Mouse (Mus musculus) gonadal fat pad, adult 2 months (tissue): ENCODE measurements around the gene Arhgef25. TPM values are rescaled to one million over a fixed set of nuclear protein-coding genes. Genes with fewer than 3 reads are reported as not detected.
"Not testable (repeated sequence)": the region's sequence is repeated elsewhere in the genome, so short reads cannot be mapped to it uniquely, and the experiment has no call there.

ENCODE experiments used
- DNase-seq: peaks from one replicate; pipeline ENCODE4 v3.0.0-alpha.2; 2012; ENCODE audit warnings: low read depth
- polyA plus RNA-seq: library from polyadenylated mRNA; depleted of rRNA; stranded (reverse); fragments of >200 nt; gene quantifications from 2 replicates; pipeline ENCODE4 v1.2.3, GENCODE M21; 2012

The Arhgef25 gene
- polyA plus RNA-seq, 1 experiment: 29.6 TPM

DNA sequence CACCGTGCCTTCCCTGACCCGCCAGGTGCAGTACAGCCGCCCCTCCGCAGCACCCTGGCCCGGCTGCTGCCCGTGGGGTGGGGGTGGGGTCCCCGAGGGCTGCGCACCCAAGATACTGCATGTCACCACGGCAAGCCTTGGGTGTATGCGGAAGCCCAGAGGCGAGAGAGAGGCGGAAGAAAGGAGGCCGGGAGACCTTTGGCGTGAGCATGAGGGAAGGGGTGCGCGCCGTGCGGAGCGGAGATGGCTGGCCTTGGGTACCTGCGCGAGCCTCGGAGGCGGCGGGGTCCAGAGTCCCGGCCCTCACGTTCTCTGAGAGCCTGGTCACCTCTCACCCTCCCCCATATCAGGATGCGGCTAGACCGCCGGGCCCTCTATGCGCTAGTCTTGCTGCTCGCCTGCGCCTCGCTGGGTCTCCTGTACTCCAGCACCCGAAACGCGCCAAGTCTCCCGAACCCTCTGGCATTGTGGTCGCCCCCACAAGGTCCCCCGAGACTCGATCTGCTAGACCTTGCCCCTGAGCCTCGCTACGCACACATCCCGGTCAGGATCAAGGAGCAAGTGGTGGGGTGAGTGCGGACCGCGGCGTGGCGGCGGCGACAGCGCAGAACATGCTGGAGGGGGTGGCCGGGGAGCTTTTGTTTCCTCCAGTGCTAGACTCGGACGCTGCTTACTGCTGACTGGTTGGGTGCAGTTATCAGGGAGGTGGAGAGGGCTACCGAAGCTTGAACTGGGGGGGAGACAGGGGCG is 24.1 kb downstream of the Arhgef25 start:
- no peak for DNase-seq

DNA sequence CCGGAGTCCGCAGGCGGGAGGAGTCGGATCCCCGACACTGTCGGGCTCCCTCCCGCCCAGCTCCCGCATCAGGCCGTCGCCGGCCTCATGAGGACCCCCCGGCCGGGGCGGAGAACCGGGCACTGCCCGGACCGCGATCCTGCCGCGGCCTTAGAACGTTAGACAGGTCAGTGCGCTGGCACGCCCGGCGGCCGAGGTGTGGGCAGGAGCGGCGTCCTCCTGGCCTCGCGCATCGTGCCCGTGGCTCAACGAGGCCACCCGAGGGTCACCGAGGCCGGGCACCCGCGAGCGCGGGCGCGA is 24.6 kb downstream of the Arhgef25 start:
- no peak for DNase-seq

DNA sequence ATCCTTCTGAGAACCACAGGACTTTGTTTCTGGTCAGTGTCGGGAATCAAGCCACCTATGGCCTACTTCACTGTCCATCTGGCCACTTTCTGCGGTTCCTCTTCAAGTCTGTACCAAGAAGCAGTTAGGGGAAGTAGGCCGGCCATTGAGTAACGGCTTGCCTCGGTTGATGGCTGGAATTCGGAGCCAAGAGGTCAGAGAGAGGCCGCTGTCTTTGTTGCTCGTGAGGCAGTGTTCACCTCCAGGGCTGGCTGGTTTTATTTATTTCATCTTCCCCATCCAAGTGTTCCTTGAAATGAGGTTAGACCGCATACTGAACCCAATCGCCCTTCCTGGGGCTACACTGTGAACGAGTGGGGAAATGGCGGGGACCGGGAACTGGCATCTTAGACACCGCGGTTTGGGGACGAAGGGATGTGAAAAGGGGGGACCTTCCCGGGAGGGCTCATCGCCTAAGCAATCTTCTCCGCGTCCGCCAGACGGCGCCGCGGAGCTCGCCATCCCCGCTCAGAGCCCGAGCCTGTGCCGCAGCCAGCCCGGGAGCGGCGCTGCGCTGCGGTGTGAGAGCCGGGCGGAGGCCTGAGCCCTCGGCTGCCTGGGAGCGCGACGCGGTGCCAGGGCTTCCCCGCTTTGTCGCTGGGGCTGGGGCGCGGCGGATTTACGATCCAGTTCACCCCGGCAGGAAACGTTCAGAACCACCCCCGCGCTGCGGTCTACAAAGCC is 25.1 kb downstream of the Arhgef25 start, which contains the start of gene B4galnt1:
Gene B4galnt1, plus strand, starts transcription at position 595 of the 723 bp plus-strand sequence.
- no peak for DNase-seq

DNA sequence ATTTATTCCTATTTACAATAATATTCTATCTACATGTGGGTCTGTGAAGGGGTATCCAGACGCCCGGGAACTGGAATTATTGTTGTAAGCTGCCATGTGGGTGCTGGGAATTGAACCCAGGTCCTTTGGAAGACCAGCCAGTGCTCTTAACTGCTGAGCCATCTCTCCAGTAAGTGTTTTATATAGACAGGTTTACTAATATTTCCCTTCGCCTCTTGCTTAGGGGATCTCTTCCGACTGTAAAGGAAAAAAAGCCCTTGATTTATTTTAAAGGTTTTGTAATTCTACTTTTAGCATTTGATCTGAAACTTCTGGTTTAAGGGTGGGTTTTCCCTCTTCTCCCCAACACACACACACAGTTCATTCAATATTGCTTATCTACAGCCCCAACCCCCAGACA is 25.7 kb downstream of the Arhgef25 start:
- no peak for DNase-seq

DNA sequence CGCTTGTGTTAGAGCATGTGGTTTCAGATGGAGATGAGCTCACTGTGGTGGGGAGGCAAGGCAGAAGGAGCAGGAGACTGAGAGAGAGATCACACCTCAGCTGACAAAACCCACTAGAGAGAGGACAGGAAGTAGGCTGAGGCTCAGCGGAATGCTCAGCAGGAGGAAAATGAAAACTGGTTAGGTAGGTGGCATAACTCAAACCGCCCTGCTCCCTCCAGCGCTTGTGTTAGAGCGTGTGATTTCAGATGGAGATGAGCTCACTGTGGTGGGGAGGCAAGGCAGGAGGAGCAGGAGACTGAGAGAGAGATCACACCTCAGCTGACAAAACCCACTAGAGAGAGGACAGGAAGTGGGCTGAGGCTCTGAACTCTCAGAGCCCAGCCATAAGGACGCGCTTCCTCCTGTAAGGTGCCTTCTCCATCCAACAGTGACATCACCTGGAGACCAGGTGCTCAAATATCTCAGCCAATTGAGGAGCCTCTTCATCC is 27.1 kb downstream of the Arhgef25 start:
- DNase-seq: not testable (repeated sequence)

DNA sequence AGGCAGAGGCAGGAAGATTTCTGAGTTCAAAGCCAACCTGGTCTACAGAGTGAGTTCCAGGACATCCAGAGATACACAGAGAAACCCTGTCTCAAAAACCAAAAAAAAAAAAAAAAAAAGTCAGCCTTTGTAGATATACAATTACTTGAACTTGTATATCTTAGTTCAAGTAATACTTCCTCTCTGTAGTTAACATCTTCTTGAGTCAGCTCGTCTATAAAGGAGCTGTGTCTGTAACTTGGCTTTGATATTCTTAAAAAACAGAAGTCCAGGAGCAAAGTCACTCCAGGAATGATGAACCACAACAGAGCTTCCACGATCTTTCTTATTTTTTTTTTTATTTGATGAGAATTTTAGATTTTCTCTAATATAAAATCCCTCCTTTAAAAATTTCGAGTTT is 29.2 kb downstream of the Arhgef25 start:
- no peak for DNase-seq

DNA sequence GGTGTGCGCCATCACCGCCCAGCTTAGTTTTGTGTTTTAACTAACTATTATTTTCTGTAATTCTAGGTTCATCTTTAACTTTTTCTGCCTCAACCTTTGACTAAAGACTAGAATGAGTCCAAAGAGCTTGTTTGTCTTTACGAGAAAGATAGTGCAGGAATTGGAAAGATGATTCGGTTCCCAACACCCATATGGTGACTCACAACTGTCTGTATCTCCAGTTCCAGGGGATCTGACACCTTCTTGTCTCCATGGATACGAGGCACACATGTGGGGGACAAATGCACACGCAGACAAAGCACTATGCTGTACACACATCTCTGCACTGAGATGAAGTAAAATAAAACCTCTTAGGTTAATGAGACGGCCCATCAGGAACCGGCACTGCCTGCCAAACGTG is 29.8 kb downstream of the Arhgef25 start:
- no peak for DNase-seq

DNA sequence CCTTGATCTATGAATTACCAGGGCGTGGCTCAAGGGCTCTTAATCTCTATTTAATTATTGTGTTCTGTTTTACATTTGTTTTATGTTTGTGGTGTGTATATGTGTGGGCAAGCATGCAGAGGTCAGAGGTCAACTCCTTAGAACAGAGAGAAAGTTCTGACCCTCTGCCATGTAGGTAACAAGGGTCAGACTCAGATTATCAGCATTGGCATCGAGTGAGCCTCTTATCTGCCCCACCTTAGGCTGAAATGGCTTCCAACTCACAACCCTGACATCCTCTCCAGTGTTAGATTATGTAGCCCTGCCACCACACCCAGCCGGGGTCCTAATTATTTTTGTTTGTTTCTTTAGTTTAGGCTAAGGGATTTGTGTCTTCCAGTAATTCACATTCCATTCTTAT is 31.4 kb downstream of the Arhgef25 start:
- DNase-seq: no peak

DNA sequence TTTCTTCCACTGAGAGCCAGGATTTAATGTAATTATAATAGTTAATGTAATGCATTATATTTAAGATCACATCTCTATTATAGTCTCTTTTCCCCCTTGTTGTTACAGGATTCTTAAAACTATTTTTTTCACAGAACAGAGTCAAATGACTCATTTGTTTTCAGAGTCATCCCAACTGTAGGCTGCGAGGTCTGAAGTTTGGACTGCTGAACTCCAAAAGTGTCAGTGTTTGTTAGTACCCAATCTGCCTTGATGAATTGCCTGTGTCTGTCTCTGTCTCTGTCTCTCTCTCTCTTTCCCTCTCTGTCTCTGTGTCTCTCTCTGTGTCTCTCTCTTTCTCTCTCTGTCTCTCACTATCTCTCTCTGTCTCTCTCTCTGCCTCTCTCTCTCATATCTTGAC is 33.4 kb downstream of the Arhgef25 start:
- DNase-seq: no peak

DNA sequence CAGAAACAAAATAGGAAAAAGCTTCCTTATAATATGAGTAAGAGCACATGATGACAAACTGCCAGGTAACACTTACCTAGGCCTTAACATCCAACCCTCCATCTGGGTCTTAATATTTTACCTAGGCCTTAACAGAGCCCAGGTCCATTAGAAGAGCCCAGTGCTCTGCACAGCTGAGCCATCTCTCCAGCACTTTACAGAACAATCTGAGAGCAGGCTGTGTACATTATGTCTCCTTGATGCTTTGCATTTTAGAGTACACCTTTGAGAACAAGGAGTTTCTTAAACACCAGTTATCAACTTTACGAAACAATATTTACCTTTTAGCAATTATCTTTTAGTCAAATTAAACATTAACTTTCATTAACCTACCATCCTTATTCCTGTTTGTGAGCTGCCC is 33.8 kb downstream of the Arhgef25 start:
- no peak for DNase-seq

DNA sequence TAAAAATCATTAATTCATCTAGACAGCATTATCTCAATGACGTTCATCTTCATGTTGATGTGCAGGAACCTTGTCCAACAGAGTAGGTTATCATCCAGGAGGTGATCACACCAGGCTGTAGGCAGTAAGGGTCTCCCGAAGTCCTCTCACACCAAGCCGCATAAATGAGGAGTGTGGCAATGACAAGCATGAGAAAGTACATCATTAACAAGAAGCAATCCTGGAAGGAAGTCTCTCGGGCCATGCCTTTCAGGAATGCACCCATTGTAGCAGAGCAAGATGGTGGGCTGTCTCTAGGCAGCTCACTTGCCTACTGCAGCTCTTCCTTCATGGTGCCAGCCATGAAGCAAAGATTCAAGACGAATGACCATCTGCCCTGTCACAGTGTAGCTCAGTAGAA is 35.2 kb downstream of the Arhgef25 start:
- DNase-seq: no peak

DNA sequence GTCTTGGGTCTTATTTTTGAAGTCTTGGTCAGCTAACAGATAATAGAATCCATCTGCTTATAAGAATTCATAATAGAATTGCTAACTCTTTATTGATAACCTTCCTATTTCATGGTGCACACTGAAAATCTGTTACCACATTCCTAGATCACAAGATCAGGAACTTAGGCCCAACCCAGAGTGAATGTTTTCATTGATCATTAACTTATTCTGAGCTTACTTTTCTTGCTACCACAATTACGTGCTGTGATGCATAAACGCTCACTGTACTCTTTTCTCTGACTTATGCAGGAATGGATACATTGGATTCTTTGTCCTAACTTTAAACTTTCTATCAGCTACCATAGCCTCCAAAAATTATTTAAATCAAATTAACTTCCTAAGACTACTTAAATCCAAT is 35.6 kb downstream of the Arhgef25 start:
- no peak for DNase-seq

DNA sequence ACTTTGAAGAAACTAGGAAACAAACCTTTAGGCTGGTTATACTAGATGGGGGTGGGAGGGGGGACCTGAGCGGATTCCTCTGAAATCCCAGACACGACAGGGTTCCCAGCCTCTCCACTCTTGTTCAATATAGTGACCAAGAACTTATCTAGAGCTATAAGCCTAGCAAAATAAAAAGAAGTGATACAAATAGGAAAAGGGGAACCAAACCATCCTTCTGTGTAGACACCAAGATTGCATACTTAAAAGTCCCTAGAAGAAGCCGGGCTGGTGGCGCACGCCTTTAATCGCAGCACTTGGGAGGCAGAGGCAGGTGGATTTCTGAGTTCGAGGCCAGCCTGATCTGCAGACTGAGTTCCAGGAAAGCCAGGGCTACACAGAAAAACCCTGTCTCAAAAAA is 36.6 kb downstream of the Arhgef25 start:
- DNase-seq: no peak

DNA sequence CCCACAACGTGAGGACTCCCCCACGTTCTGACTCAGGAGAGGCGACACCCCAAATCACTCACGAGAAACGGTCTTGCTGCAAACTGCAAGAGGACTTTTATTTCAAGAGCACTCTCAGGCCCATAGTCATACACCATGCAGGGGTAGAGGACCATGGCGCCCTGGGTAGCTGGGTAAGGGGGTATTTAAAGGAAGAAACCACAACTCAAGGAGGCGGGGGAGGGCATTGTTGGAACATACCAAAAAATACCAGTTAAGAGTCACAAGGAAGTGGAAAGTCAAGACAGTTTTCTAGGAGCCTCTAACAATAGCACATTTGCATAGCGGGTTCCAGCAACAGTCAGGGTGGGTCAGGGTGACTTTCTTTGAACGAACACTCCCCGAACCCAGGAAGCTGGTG is 37.3 kb downstream of the Arhgef25 start:
- DNase-seq: not testable (repeated sequence)

DNA sequence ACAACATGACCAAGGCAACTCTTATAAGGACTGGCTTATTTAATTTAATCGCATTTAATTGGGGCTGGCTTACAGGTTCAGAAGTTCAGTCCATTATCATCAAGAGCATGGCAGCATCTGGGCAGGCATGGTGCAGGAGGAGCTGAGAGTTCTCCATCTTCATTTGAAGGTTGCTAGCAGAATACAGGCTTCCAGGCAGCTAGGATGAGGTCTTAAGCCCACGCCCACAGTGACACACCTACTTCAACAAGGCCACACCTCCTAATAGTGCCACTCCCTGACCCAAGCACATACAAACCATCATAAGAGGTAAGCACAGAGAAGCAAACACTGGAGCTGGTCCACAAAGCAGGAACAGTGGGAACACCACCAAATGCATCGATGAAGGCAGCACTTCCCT is 38.6 kb downstream of the Arhgef25 start:
- not testable (repeated sequence) for DNase-seq

DNA sequence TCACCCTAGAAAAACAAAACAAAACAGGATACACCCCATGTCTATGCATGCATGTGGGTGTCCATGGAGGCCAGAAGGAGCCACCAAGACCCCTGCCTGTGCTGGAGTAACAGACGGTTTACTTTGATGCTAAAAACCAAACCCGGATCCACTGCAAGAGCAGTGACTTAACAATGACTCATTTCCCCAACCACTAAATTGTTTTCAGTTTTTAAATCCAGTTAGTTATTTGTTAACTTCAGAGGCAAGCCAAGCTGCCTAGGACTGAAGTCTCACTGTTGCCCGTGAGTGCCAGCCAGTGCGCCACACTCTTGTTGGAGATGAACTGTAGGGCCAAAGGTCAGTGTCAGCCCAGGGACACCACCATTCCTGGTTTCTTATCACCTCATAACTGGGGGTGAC is 39.4 kb downstream of the Arhgef25 start:
- DNase-seq: no peak

DNA sequence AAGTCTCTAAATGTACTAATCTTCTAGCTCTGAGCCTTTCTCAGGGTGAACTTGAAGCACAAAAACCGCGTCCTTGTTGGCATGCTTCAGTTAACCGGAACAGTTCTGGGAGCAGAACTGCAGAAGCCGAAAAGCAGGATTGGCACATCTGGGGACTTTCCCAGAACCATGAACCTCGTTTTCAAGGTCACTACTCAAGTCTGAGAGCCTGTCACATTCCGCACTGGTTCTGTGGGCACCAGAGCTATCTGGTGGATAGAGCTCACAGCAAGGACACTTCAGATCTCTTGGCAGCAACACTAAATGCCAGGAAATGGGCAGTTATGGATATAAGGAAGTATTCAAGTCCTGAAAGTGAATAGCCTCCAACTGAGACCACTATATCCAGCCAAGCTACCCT is 42.7 kb downstream of the Arhgef25 start:
- no peak for DNase-seq

DNA sequence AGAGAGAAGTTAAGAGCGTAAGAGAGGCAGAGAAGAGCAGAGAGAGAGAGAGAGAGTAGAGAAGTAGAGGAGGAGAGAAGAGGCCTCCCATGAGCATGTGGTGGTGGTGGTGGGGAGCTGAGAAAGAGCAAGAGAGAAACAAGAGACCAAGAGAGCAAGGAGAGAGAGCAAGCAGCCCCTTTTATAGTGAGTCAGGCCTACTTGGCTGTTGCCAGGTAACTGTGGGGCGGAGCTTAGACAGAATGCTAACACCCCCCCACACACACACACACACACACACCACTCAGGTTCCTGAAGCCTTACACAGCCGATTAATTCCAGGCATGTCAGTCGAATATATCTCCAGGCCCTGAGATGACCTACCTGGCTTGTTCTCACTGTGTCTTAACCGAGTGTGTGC is 44.6 kb downstream of the Arhgef25 start:
- DNase-seq: no peak

DNA sequence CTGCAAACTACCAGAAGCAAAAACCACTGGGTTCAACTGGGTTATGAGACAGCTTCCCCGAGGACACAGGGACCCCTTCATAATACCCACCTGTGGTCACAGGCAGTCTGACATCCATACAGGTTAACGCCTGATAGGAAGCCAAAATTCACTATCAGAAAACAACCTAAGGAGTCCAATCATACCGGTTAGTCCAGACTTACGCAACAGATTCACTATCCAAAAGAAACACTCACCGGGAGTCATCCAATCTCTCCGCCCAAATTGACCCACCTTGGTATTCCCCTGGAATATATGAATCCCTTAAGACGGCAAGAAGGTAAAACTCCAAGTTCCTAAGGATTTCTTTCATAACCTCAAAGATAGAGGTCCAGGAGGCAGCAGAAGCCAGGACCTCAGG is 45.3 kb downstream of the Arhgef25 start:
- no peak for DNase-seq

DNA sequence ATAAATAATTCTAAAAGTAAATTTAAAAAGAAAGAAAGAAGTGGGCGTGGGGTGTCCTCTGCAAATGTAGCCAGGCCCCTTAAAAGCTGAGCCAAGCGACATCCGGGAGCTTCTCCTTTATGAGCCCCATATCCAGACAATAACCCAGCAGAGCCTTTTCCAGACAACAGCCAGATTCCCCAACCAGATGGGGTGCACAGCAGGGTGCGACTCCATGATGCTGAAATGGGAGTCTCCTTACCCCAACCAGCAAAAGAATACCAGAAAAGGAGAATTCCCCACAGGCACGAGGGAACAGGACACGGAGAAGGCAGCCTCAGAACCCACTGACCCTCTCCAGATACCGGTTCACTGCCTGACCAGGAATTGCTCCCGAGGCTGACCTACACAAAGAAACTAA is 46.7 kb downstream of the Arhgef25 start:
- no peak for DNase-seq

DNA sequence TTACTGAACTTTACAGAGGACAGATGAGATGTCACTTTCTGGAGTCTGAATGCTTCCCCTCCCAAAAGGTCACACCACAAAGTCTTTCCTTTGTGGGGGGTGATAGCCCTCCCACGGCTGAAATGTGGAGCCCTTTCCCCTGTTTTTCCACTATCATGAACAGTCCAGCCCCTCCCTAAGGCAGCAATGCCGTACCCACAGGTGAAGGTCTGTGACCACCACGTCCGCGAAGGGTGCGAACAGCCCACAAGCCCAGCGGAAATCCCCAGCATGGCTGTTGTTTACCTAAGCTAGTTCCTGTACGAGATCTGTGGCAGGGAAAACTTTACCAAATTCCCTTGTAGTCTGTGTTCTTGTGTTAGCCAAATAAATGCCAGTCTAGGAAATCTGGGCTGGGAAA is 48.4 kb downstream of the Arhgef25 start:
- DNase-seq: no peak

DNA sequence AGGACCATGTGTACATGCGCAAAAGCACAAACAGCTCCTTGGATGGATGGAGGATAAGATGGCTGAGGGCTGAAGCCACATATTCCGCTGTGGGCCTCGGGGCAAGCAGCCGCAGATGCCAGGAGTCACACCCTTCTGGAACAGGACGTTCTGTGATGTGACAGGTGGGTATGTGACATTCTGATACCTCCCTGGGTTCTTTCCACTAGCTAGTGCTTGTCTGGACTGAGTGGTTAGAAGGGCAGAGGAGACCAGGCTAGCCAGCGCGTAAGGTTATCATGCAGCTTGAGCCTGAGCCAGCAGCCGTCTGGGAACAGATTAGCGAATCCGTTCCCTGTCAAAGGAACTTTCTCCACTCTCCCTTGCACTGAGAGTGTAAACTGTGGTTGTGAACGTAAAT is 48.9 kb downstream of the Arhgef25 start:
- no peak for DNase-seq

DNA sequence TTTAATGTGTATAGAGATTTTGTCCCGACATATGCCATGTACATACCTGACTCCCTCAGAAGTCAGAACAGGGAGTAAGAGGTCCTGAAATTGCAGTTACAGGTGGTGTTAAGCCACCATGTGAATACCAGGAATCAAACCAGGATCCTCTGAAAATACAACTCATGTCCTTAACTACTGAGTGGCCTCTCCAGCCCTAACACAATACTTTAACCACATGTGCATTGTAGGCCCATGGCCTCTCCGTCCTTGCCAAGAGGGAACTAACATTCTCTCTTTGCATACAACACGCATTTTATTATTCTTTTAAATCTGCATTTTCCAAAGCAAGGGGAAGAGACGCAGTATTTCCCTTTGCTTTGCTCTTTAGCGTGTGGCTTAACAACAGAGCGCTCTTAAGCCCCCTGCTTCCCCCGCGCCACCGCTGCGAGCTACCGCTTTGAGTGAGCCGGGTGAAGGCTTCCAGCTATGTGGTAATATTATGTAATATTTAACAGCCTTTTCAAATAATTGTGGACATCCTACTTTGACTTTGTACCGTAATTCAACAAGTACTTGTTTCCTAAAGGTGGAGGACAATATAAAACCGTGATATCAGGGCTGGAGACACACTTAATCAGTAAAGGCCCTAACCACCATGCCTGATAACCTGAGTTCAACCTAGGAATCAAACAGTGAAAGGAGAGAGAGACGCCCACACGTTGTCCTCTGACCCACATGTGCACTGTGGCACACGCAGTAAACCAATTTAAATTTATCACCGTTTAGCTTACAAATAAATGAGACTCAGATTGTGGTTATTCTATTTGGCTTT is 51.3 kb downstream of the Arhgef25 start:
- DNase-seq: no peak
